Mouse (Mus musculus): ENCODE results near the gene Zfp358. TPM values are rescaled to one million over a fixed set of nuclear protein-coding genes. Genes with fewer than 3 reads are reported as not detected.

Gene Zfp358
- polyA plus RNA-seq, 1 experiment: 76.7 TPM

- DNase-seq: no peak
- no peak overlapping the region for H3K4me3 ChIP-seq (ENCODE audit: control insufficient read depth, insufficient read depth, low read length)
- no peaks in the 10 kb centered on the region; the same call in 1 of the 2 replicates for H3K27me3 ChIP-seq (ENCODE audit: control insufficient read depth, insufficient read depth, low read length)
- TF ChIP-seq CTCF (IDR thresholded peaks at IDR 0.05; ENCODE audit: borderline replicate concordance, control insufficient read depth, extremely low read depth, insufficient read depth, low read length, poor library complexity) (no peak), POLR2A (IDR thresholded peaks at IDR 0.05; ENCODE audit: control insufficient read depth, extremely low read depth, insufficient read depth, low read length, poor library complexity) (no peak)
- no peak overlapping the region for H3K27ac ChIP-seq (ENCODE audit: control insufficient read depth, insufficient read depth, low read length)
- H3K36me3 ChIP-seq (ENCODE audit: control insufficient read depth, insufficient read depth, low read length): no peaks in the 10 kb centered on the region
- 92% methylated on average over 4 of the region's 4 CpGs for WGBS
- H3K4me1 ChIP-seq (replicated peaks; ENCODE audit: control insufficient read depth, insufficient read depth, low read length): peaks cover 7% of the 10 kb centered on the region
These were observed 12.6 kb upstream of the Zfp358 start for GRCm38 (mm10) chr8:3480221-3480785.

GRCm38 (mm10) chr8:3481605-3482004, 11.3 kb upstream of the Zfp358 start:
- H3K36me3 ChIP-seq (ENCODE audit: control insufficient read depth, insufficient read depth, low read length): no peaks in the 10 kb centered on the region
- WGBS: 66% methylated on average over 5 of the region's 5 CpGs
- no peak for DNase-seq
- TF ChIP-seq POLR2A (IDR thresholded peaks at IDR 0.05; ENCODE audit: control insufficient read depth, extremely low read depth, insufficient read depth, low read length, poor library complexity) (no peak), CTCF (IDR thresholded peaks at IDR 0.05; ENCODE audit: borderline replicate concordance, control insufficient read depth, extremely low read depth, insufficient read depth, low read length, poor library complexity) (no peak)
- no peaks in the 10 kb centered on the region for H3K27me3 ChIP-seq (ENCODE audit: control insufficient read depth, insufficient read depth, low read length)
- H3K4me3 ChIP-seq (ENCODE audit: control insufficient read depth, insufficient read depth, low read length): no peak overlapping the region
- H3K4me1 ChIP-seq (replicated peaks; ENCODE audit: control insufficient read depth, insufficient read depth, low read length): peaks cover 2% of the 10 kb centered on the region; the same call in 1 of the 2 replicates
- H3K27ac ChIP-seq (ENCODE audit: control insufficient read depth, insufficient read depth, low read length): no peak overlapping the region

GRCm38 (mm10) chr8:3482240-3482740, 10.6 kb upstream of the Zfp358 start:
- 93% methylated on average over 22 of the region's 22 CpGs for WGBS
- no peak overlapping the region for H3K4me3 ChIP-seq (ENCODE audit: control insufficient read depth, insufficient read depth, low read length)
- no peak for DNase-seq

GRCm38 (mm10) chr8:3483546-3483945, 9.4 kb upstream of the Zfp358 start:
- Histone ChIP-seq H3K27ac (ENCODE audit: control insufficient read depth, insufficient read depth, low read length) (no peak overlapping the region), H3K4me1 (replicated peaks; ENCODE audit: control insufficient read depth, insufficient read depth, low read length) (peaks cover 2% of the 10 kb centered on the region; the same call in 1 of the 2 replicates), H3K27me3 (ENCODE audit: control insufficient read depth, insufficient read depth, low read length) (no peaks in the 10 kb centered on the region), H3K36me3 (ENCODE audit: control insufficient read depth, insufficient read depth, low read length) (no peaks in the 10 kb centered on the region), H3K4me3 (ENCODE audit: control insufficient read depth, insufficient read depth, low read length) (no peak overlapping the region)
- 36% methylated on average over 7 of the region's 7 CpGs for WGBS
- no peak for DNase-seq
- TF ChIP-seq POLR2A (IDR thresholded peaks at IDR 0.05; ENCODE audit: control insufficient read depth, extremely low read depth, insufficient read depth, low read length, poor library complexity) (no peak), CTCF (IDR thresholded peaks at IDR 0.05; ENCODE audit: borderline replicate concordance, control insufficient read depth, extremely low read depth, insufficient read depth, low read length, poor library complexity) (no peak)

More at GRCm38 (mm10) chr8:3482240-3482740, 10.6 kb upstream of the Zfp358 start:
- H3K4me1 ChIP-seq (replicated peaks; ENCODE audit: control insufficient read depth, insufficient read depth, low read length): peaks cover 2% of the 10 kb centered on the region; the same call in 1 of the 2 replicates
- H3K27me3 ChIP-seq (ENCODE audit: control insufficient read depth, insufficient read depth, low read length): no peaks in the 10 kb centered on the region
- no peak for TF ChIP-seq POLR2A (IDR thresholded peaks at IDR 0.05; ENCODE audit: control insufficient read depth, extremely low read depth, insufficient read depth, low read length, poor library complexity)
- TF ChIP-seq CTCF (IDR thresholded peaks at IDR 0.05; ENCODE audit: borderline replicate concordance, control insufficient read depth, extremely low read depth, insufficient read depth, low read length, poor library complexity): no peak
- no peak overlapping the region for H3K27ac ChIP-seq (ENCODE audit: control insufficient read depth, insufficient read depth, low read length)
- no peaks in the 10 kb centered on the region for H3K36me3 ChIP-seq (ENCODE audit: control insufficient read depth, insufficient read depth, low read length)

GRCm38 (mm10) chr8:3485192-3485591, 7.7 kb upstream of the Zfp358 start:
- no peaks in the 10 kb centered on the region for H3K27me3 ChIP-seq (ENCODE audit: control insufficient read depth, insufficient read depth, low read length)

GRCm38 (mm10) chr8:3493845-3494208, 889 bp downstream of the Zfp358 start:
- H3K4me1 ChIP-seq (replicated peaks; ENCODE audit: control insufficient read depth, insufficient read depth, low read length): peaks cover 8% of the 10 kb centered on the region
- WGBS: 38% methylated on average over 6 of the region's 6 CpGs
- H3K4me3 ChIP-seq (ENCODE audit: control insufficient read depth, insufficient read depth, low read length): peak overlapping the region; percentile 98; the same call in 1 of the 2 replicates
- no peak for DNase-seq
- H3K27ac ChIP-seq (ENCODE audit: control insufficient read depth, insufficient read depth, low read length): no peak overlapping the region
- no peaks in the 10 kb centered on the region for H3K36me3 ChIP-seq (ENCODE audit: control insufficient read depth, insufficient read depth, low read length)
- H3K27me3 ChIP-seq (ENCODE audit: control insufficient read depth, insufficient read depth, low read length): no peaks in the 10 kb centered on the region
- TF ChIP-seq POLR2A (IDR thresholded peaks at IDR 0.05; ENCODE audit: control insufficient read depth, extremely low read depth, insufficient read depth, low read length, poor library complexity) (no peak), CTCF (IDR thresholded peaks at IDR 0.05; ENCODE audit: borderline replicate concordance, control insufficient read depth, extremely low read depth, insufficient read depth, low read length, poor library complexity) (no peak)

More at GRCm38 (mm10) chr8:3485192-3485591, 7.7 kb upstream of the Zfp358 start:
- DNase-seq: no peak
- Histone ChIP-seq H3K36me3 (ENCODE audit: control insufficient read depth, insufficient read depth, low read length) (no peaks in the 10 kb centered on the region), H3K4me3 (ENCODE audit: control insufficient read depth, insufficient read depth, low read length) (no peak overlapping the region), H3K27ac (ENCODE audit: control insufficient read depth, insufficient read depth, low read length) (no peak overlapping the region), H3K4me1 (replicated peaks; ENCODE audit: control insufficient read depth, insufficient read depth, low read length) (peaks cover 2% of the 10 kb centered on the region; the same call in 1 of the 2 replicates)
- TF ChIP-seq CTCF (IDR thresholded peaks at IDR 0.05; ENCODE audit: borderline replicate concordance, control insufficient read depth, extremely low read depth, insufficient read depth, low read length, poor library complexity) (no peak), POLR2A (IDR thresholded peaks at IDR 0.05; ENCODE audit: control insufficient read depth, extremely low read depth, insufficient read depth, low read length, poor library complexity) (no peak)
- WGBS: 44% methylated on average over 5 of the region's 5 CpGs

All from thymus, adult 2 months (tissue).